Mouse (Mus musculus) bone marrow macrophage, adult 2 months (primary cell): Measurements from ENCODE around the gene Sema3f. TPM values are rescaled to one million over a fixed set of nuclear protein-coding genes. Genes with fewer than 3 reads are reported as not detected.

Experiments used
- H3K27ac ChIP-seq: 2 replicates; pipeline ENCODE4 v1.5.1; 2012; ENCODE audit warnings: low read depth, low read length; ENCODE audit not compliant: insufficient read depth
- H3K4me1 ChIP-seq: 2 replicates; pipeline ENCODE4 v1.6.1; 2012; ENCODE audit warnings: low read length; ENCODE audit not compliant: control insufficient read depth, insufficient read depth
- H3K4me3 ChIP-seq: 2 replicates; pipeline ENCODE4 v1.5.1; 2012; ENCODE audit warnings: mild to moderate bottlenecking, low read length, moderate library complexity; ENCODE audit not compliant: insufficient read depth
- CTCF ChIP-seq: IDR thresholded peaks from 2 replicates; pipeline ENCODE4 v1.5.1; 2012; ENCODE audit warnings: low read depth, mild to moderate bottlenecking, low read length, moderate library complexity
- POLR2A ChIP-seq: IDR thresholded peaks from 2 replicates; pipeline ENCODE4 v1.6.1; 2012; ENCODE audit warnings: mild to moderate bottlenecking, low read depth, low read length, borderline replicate concordance
- polyA plus RNA-seq: library from polyadenylated mRNA; stranded (reverse); fragments of >200 nt; gene quantifications from 2 replicates; pipeline ENCODE4 v1.2.4, GENCODE M21; 2012; ENCODE audit not compliant: missing spikeins, insufficient read depth, insufficient read length

Gene Sema3f
- polyA plus RNA-seq, 1 experiment: not detected

- Histone ChIP-seq H3K4me1 (no peaks in the 10 kb centered on the region), H3K4me3 (no peak overlapping the region), H3K27ac (no peak overlapping the region)
- no peak for TF ChIP-seq POLR2A
- no peak for TF ChIP-seq CTCF
Measured at GRCm38 (mm10) chr9:107701594-107701993, 8.7 kb downstream of the Sema3f start.

GRCm38 (mm10) chr9:107700114-107700571 is 10.1 kb downstream of the Sema3f start:
- Histone ChIP-seq H3K4me1 (0 out of 2 replicates have a peak, but pooled peaks cover 2% of the 10 kb centered on the region), H3K27ac (no peak overlapping the region), H3K4me3 (no peak overlapping the region)
- no peak for TF ChIP-seq CTCF
- no peak for TF ChIP-seq POLR2A

GRCm38 (mm10) chr9:107699376-107699980 is 10.8 kb downstream of the Sema3f start:
- 0 out of 2 replicates have a peak, but pooled peaks cover 2% of the 10 kb centered on the region for H3K4me1 ChIP-seq
- no peak overlapping the region for H3K27ac ChIP-seq
- TF ChIP-seq CTCF (no peak), POLR2A (no peak)
- no peak overlapping the region for H3K4me3 ChIP-seq

GRCm38 (mm10) chr9:107698611-107699190 is 11.6 kb downstream of the Sema3f start:
- no peak overlapping the region for H3K27ac ChIP-seq
- 0 out of 2 replicates have a peak, but pooled peaks cover 2% of the 10 kb centered on the region for H3K4me1 ChIP-seq
- H3K4me3 ChIP-seq: no peak overlapping the region
- TF ChIP-seq POLR2A: no peak
- TF ChIP-seq CTCF: peak; percentile 13; the same call in 1 of the 2 replicates

- H3K27ac ChIP-seq: no peak overlapping the region
- TF ChIP-seq CTCF (no peak), POLR2A (no peak)
- H3K4me3 ChIP-seq: no peak overlapping the region
- 0 out of 2 replicates have a peak, but pooled peaks cover 2% of the 10 kb centered on the region for H3K4me1 ChIP-seq
Measured at GRCm38 (mm10) chr9:107697811-107698521, 12.3 kb downstream of the Sema3f start.

- Histone ChIP-seq H3K4me3 (no peak overlapping the region), H3K4me1 (0 out of 2 replicates have a peak, but pooled peaks cover 2% of the 10 kb centered on the region), H3K27ac (no peak overlapping the region)
- TF ChIP-seq POLR2A (no peak), CTCF (no peak)
Measured at GRCm38 (mm10) chr9:107696845-107697610, 13.2 kb downstream of the Sema3f start.

- no peak overlapping the region for H3K4me3 ChIP-seq
- no peak for TF ChIP-seq POLR2A
- no peak for TF ChIP-seq CTCF
- 0 out of 2 replicates have a peak, but pooled peaks cover 2% of the 10 kb centered on the region for H3K4me1 ChIP-seq
- no peak overlapping the region for H3K27ac ChIP-seq
Measured at GRCm38 (mm10) chr9:107696106-107696479, 14.2 kb downstream of the Sema3f start.

GRCm38 (mm10) chr9:107695441-107696105 is 14.7 kb downstream of the Sema3f start:
- Histone ChIP-seq H3K4me1 (0 out of 2 replicates have a peak, but pooled peaks cover 2% of the 10 kb centered on the region), H3K4me3 (no peak overlapping the region), H3K27ac (no peak overlapping the region)
- TF ChIP-seq POLR2A: no peak
- TF ChIP-seq CTCF: no peak

- TF ChIP-seq POLR2A (no peak), CTCF (no peak)
Measured at GRCm38 (mm10) chr9:107694627-107695026, 15.6 kb downstream of the Sema3f start.

More at GRCm38 (mm10) chr9:107694627-107695026, 15.6 kb downstream of the Sema3f start:
- Histone ChIP-seq H3K4me3 (no peak overlapping the region), H3K27ac (no peak overlapping the region), H3K4me1 (0 out of 2 replicates have a peak, but pooled peaks cover 2% of the 10 kb centered on the region)
